Mouse (Mus musculus) neural tube, embryonic 13.5 days (tissue): ENCODE measurements around the gene Brca1. TPM values are rescaled to one million over a fixed set of nuclear protein-coding genes. Genes with fewer than 3 reads are reported as not detected.
"Not testable (repeated sequence)": the region's sequence is repeated elsewhere in the genome, so short reads cannot be mapped to it uniquely, and the experiment has no call there.

ENCODE experiments used
- ATAC-seq: fragments of 200-750 bp; cut with Nextera tagmentation; 2 replicates; pipeline ENCODE4 v1.8.0; 2017; ENCODE audit warnings: low read depth, mild to moderate bottlenecking, moderate TSS enrichment, moderate library complexity
- H3K27ac ChIP-seq: fragments of 300-500 bp; sonication (generic); replicated peaks from 2 replicates; pipeline ENCODE4 v1.5.1; 2015; ENCODE audit warnings: moderate library complexity, mild to moderate bottlenecking, inconsistent platforms
- H3K27me3 ChIP-seq: fragments of 300-500 bp; sonication (generic); 2 replicates; pipeline ENCODE4 v1.6.1; 2015; ENCODE audit warnings: mild to moderate bottlenecking, inconsistent platforms
- H3K36me3 ChIP-seq: fragments of 300-500 bp; sonication (generic); 2 replicates; pipeline ENCODE4 v1.6.1; 2015; ENCODE audit warnings: mild to moderate bottlenecking, inconsistent platforms
- H3K4me1 ChIP-seq: fragments of 300-500 bp; sonication (generic); replicated peaks from 2 replicates; pipeline ENCODE4 v1.6.1; 2015; ENCODE audit warnings: inconsistent platforms
- H3K4me2 ChIP-seq: fragments of 300-500 bp; sonication (generic); 2 replicates; pipeline ENCODE4 v1.6.1; 2015; ENCODE audit warnings: inconsistent platforms, mild to moderate bottlenecking, moderate library complexity
- H3K4me3 ChIP-seq: fragments of 300-500 bp; sonication (generic); 2 replicates; pipeline ENCODE4 v1.5.1; 2015; ENCODE audit warnings: mild to moderate bottlenecking, inconsistent platforms
- H3K9ac ChIP-seq: fragments of 300-500 bp; sonication (generic); 2 replicates; pipeline ENCODE4 v1.6.1; 2015; ENCODE audit warnings: moderate library complexity, mild to moderate bottlenecking, inconsistent platforms
- H3K9me3 ChIP-seq: fragments of 300-500 bp; sonication (generic); 2 replicates; pipeline ENCODE4 v1.6.1; 2016; ENCODE audit warnings: inconsistent platforms
- WGBS: fragments of 180-500 bp; shearing (Covaris S2); methylation state at CpG from one replicate; pipeline ENCODE4 v1.1.7; 2015; 5-methylcytosine and 5-hydroxymethylcytosine counted together
- polyA plus RNA-seq: library from polyadenylated mRNA; unstranded; fragments of >200 nt; fragmentation: Nextera tagmentation; extraction: Ambion mirVana; gene quantifications from 2 replicates; pipeline ENCODE4 v1.2.1, GENCODE M21; 2015

Brca1 gene
- polyA plus RNA-seq: 3.0 and 3.2 TPM in 2 replicates

DNA sequence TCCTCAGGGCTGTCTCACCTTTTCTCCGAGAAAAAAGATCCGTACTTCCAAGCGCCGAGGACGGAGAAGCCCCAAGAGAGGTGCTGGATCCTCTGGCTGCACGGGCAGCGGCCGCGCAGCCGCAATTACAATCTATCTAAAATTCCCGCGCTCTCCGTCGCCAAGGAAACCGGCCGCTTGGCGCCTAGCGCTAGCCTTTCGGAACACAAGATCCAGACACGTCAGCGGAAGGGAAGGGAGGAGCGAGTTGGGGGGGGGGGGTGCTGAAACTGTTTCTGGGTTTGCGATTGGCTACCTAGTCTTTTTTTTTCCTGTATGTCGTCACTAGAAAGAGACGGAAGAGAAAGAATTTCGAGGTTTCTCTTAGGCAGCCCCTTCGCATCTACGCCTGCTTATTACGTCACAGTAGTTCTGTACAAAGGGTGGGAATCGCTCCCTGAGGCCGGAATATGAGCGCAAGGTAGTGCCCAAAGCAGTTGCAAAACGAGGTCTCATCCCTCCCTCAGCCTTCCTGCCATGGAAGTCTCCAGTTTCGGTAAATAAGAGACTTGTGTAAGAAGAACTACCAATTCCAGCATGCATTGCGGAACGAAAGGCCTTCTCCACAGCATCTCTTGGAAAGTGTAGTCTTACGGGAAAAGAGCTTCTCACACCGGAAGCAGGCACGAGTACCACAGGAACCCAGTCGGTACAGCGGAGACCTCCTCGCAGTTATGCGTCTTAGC lies at the start of gene Brca1, which contains the start of gene Nbr1:
Gene Brca1, minus strand, starts transcription at position 205 of the 725 bp plus-strand sequence.
Gene Nbr1, plus strand, starts transcription at position 399 of the 725 bp plus-strand sequence.
- ATAC-seq: peak; percentile 84
- H3K36me3 ChIP-seq: peaks cover 9% of the 10 kb centered on the region
- under 1% methylated on average over 43 of the region's 43 CpGs for WGBS
- no peaks in the 10 kb centered on the region for H3K9me3 ChIP-seq
- H3K4me1 ChIP-seq: peaks cover 44% of the 10 kb centered on the region
- peak within 1 kb of the TSS; percentile 86 for H3K4me2 ChIP-seq
- no peaks in the 10 kb centered on the region for H3K27me3 ChIP-seq
- peak within 1 kb of the TSS; percentile 97 for H3K27ac ChIP-seq
- peak within 1 kb of the TSS; percentile 82 for H3K4me3 ChIP-seq
- peak within 1 kb of the TSS; percentile 87 for H3K9ac ChIP-seq

GRCm38 (mm10) chr11:101599156-101599555 lies 47.4 kb upstream of the Brca1 start, which contains the start of gene Gm11634:
Gm11634 (minus strand) TSS chr11:101599256.
- H3K4me3 ChIP-seq: no peak within 1 kb of the TSS
- ATAC-seq: no peak
- no peaks in the 10 kb centered on the region for H3K9me3 ChIP-seq
- H3K27me3 ChIP-seq: no peaks in the 10 kb centered on the region
- 72% methylated on average over 6 of the region's 6 CpGs for WGBS
- H3K4me1 ChIP-seq: 0 out of 2 replicates have a peak, but pooled peaks cover under 1% of the 10 kb centered on the region
- no peak within 1 kb of the TSS for H3K4me2 ChIP-seq
- H3K9ac ChIP-seq: no peak within 1 kb of the TSS
- H3K27ac ChIP-seq: no peak within 1 kb of the TSS
- H3K36me3 ChIP-seq: no peaks in the 10 kb centered on the region

GRCm38 (mm10) chr11:101589989-101590624 lies 38.4 kb upstream of the Brca1 start:
- 79% methylated on average over 12 of the region's 12 CpGs for WGBS
- H3K4me2 ChIP-seq: no peak overlapping the region
- no peaks in the 10 kb centered on the region for H3K27me3 ChIP-seq
- H3K9me3 ChIP-seq: no peaks in the 10 kb centered on the region
- no peak overlapping the region for H3K27ac ChIP-seq
- no peak overlapping the region for H3K9ac ChIP-seq
- no peak for ATAC-seq
- H3K36me3 ChIP-seq: peaks cover 24% of the 10 kb centered on the region
- no peak overlapping the region for H3K4me3 ChIP-seq
- no peaks in the 10 kb centered on the region for H3K4me1 ChIP-seq

GRCm38 (mm10) chr11:101589444-101589843 lies 37.7 kb upstream of the Brca1 start:
- no peaks in the 10 kb centered on the region for H3K9me3 ChIP-seq
- no peak overlapping the region for H3K27ac ChIP-seq
- peaks cover 27% of the 10 kb centered on the region for H3K36me3 ChIP-seq
- H3K4me1 ChIP-seq: no peaks in the 10 kb centered on the region
- no peaks in the 10 kb centered on the region for H3K27me3 ChIP-seq
- no peak overlapping the region for H3K9ac ChIP-seq
- H3K4me3 ChIP-seq: no peak overlapping the region
- no peak overlapping the region for H3K4me2 ChIP-seq
- no peak for ATAC-seq
- WGBS: 32% methylated on average over 5 of the region's 5 CpGs

DNA sequence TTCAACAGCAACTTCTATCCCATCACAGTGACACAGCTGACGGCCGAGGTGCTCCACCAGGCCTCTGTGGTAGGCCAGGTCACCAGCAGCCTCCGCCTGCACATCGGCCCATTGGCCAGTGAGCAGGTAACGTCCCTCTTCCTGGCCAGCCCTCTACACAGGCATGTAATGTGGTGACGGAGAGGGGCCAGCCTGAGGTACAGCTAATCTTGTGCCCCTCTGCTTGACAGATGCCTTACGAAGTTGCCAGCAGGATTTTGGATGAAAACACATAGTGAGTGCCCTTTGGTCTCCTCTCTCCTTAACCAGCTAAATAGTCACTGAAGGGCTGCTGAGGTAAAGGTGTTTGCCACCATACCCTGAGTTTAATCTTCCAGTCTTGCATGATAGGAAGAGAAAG lies 37.1 kb upstream of the Brca1 start:
- Histone ChIP-seq H3K4me1 (no peaks in the 10 kb centered on the region), H3K4me3 (no peak overlapping the region), H3K9me3 (no peaks in the 10 kb centered on the region), H3K36me3 (peaks cover 27% of the 10 kb centered on the region), H3K27me3 (no peaks in the 10 kb centered on the region), H3K27ac (no peak overlapping the region), H3K9ac (no peak overlapping the region), H3K4me2 (no peak overlapping the region)
- ATAC-seq: no peak
- 85% methylated on average over 7 of the region's 7 CpGs for WGBS

GRCm38 (mm10) chr11:101587676-101588075 lies 35.9 kb upstream of the Brca1 start:
- Histone ChIP-seq H3K4me3 (no peak overlapping the region), H3K9me3 (no peaks in the 10 kb centered on the region), H3K27me3 (no peaks in the 10 kb centered on the region), H3K36me3 (peaks cover 27% of the 10 kb centered on the region), H3K9ac (no peak overlapping the region), H3K4me1 (no peaks in the 10 kb centered on the region), H3K27ac (no peak overlapping the region), H3K4me2 (no peak overlapping the region)
- WGBS: 96% methylated on average over 10 of the region's 10 CpGs
- ATAC-seq: no peak

GRCm38 (mm10) chr11:101585805-101586204 lies 34.0 kb upstream of the Brca1 start:
- WGBS: 85% methylated on average over 4 of the region's 4 CpGs
- no peak for ATAC-seq
- peaks cover 8% of the 10 kb centered on the region for H3K4me1 ChIP-seq

GRCm38 (mm10) chr11:101585031-101585430 lies 33.3 kb upstream of the Brca1 start:
- not testable (repeated sequence) for H3K27me3 ChIP-seq, ATAC-seq, H3K4me2 ChIP-seq, H3K4me1 ChIP-seq, H3K4me3 ChIP-seq, H3K9me3 ChIP-seq, H3K9ac ChIP-seq, H3K27ac ChIP-seq
- WGBS: 93% methylated on average over 1 of the region's 1 CpGs
- peaks cover 34% of the 10 kb centered on the region for H3K36me3 ChIP-seq

More at GRCm38 (mm10) chr11:101585805-101586204, 34.0 kb upstream of the Brca1 start:
- Histone ChIP-seq H3K27me3 (no peaks in the 10 kb centered on the region), H3K4me3 (no peak overlapping the region), H3K9me3 (no peaks in the 10 kb centered on the region), H3K4me2 (no peak overlapping the region), H3K36me3 (peaks cover 33% of the 10 kb centered on the region), H3K9ac (no peak overlapping the region), H3K27ac (no peak overlapping the region)

DNA sequence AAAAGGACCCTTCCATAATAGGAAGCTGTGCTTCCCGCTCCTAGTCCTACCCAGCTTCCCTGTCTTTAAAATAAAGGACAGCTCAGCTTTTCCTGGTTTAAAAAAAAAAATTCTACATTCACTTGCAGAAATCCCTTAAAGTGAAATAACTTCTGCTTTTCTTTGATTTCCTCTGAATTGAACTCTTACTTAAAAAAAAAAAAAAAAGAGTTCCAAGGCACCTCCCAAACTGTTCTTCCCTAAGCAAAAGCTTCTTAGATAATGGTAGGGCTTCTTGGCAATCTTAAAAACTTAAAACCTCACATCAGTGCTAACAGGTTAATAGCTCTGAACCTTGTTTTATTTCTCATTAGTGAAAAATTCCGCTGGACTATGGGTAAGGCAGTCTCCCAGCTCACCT lies 31.4 kb upstream of the Brca1 start:
- Histone ChIP-seq H3K9ac (no peak overlapping the region), H3K27me3 (no peaks in the 10 kb centered on the region), H3K9me3 (no peaks in the 10 kb centered on the region), H3K36me3 (peaks cover 49% of the 10 kb centered on the region), H3K4me2 (no peak overlapping the region), H3K27ac (no peak overlapping the region), H3K4me3 (no peak overlapping the region), H3K4me1 (peaks cover 8% of the 10 kb centered on the region)
- 87% methylated on average over 2 of the region's 2 CpGs for WGBS
- ATAC-seq: no peak

DNA sequence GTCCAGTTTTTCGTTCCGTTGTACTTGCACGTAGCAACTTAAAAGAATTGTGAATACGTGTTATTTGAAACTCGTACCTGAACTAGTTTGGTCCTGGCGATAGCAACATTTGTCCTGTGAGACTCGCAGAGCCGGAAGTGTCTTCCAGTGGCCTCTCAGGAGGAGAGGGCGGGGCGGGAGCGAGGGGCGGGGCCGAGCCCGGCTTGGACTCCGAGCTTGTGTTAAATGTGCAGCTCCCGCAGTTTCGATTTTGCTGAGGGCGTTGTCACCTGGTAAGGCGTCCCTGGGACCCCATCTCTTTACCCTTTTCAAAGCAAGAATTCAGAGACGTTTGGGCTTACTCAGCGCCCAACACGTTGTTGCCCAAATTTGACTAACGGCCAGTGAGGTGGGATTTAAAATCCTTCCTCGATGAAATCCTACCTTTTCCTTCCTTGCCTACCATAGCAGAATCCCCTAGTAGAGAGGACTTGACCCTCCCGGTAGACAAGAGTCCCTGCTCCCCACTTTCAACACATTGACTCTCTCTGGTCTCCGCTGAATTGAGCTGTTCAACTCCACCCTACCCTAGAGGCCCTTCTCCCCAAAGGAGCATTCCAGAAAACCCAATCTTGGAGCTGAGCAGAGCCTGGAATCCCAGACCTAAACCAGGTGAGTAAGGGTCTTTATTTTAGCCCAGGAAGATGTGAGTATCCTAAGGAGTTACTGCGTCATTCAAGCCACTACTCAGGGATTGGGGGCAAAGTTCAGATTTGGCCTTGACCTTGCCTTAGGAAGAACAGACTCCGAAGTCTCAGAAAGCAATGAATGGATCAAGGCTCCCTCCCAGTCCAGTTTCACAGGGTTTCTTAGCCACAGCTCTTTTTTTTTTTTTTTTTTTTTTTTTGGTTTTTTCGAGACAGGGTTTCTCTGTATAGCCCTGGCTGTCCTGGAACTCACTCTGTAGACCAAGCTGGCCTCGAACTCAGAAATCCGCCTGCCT lies 30.6 kb upstream of the Brca1 start, which contains the start of gene Tmem106a:
Gene Tmem106a, plus strand, starts transcription at position 189 of the 982 bp plus-strand sequence.
- Histone ChIP-seq H3K27me3 (no peaks in the 10 kb centered on the region), H3K9ac (peak within 1 kb of the TSS; percentile 31), H3K4me2 (peak within 1 kb of the TSS; percentile 47), H3K4me1 (peaks cover 8% of the 10 kb centered on the region), H3K9me3 (no peaks in the 10 kb centered on the region), H3K36me3 (peaks cover 57% of the 10 kb centered on the region), H3K27ac (no peak within 1 kb of the TSS), H3K4me3 (peak within 1 kb of the TSS; percentile 31)
- 24% methylated on average over 31 of the region's 31 CpGs for WGBS
- ATAC-seq: no peak

GRCm38 (mm10) chr11:101581081-101581764 lies 29.5 kb upstream of the Brca1 start:
- Histone ChIP-seq H3K36me3 (peaks cover 57% of the 10 kb centered on the region), H3K27me3 (no peaks in the 10 kb centered on the region), H3K4me3 (no peak overlapping the region), H3K4me2 (no peak overlapping the region), H3K27ac (no peak overlapping the region), H3K9me3 (no peaks in the 10 kb centered on the region), H3K9ac (no peak overlapping the region), H3K4me1 (peaks cover 8% of the 10 kb centered on the region)
- no peak for ATAC-seq
- 78% methylated on average over 6 of the region's 6 CpGs for WGBS
